8 mouse cellular contexts compared by ENCODE assay signal in genomic region chr13:98924897-98925485, GRCm38 (mm10). TPM values are rescaled to one million over a fixed set of nuclear protein-coding genes. Genes with fewer than 3 reads are reported as not detected.
DNase-seq lines count a peak whose midpoint lies in the region; ATAC-seq and TF ChIP-seq lines count a peak whose summit lies in the region.

No protein-coding gene starts in this region.

- H3K79me3 ChIP-seq in C2C12 (ENCODE audit: low read depth) = peaks cover 59% of the 10 kb centered on the region

- H3K79me2 ChIP-seq in C2C12 (ENCODE audit: control insufficient read depth, insufficient read depth) = peaks cover 61% of the 10 kb centered on the region

- H3K36me3 ChIP-seq in C2C12 (ENCODE audit: control insufficient read depth, insufficient read depth) (peaks cover 29% of the 10 kb centered on the region), E14TG2a.4 (ENCODE audit: insufficient read depth, low read length) (peaks cover 18% of the 10 kb centered on the region)
- peaks cover 25% of the 10 kb centered on the region for H3K36me3 ChIP-seq in forebrain, embryonic 12.5 days (replicated peaks)
- H3K36me3 ChIP-seq in liver, embryonic 12.5 days = peaks cover 21% of the 10 kb centered on the region
- H3K36me3 ChIP-seq in stomach, embryonic 16.5 days (ENCODE audit: control insufficient read depth, insufficient read depth, low read length) = no peaks in the 10 kb centered on the region

- WGBS in forebrain, embryonic 12.5 days = 16% methylated on average over 11 of the region's 11 CpGs
- WGBS in liver, embryonic 12.5 days (ENCODE audit: insufficient replicate concordance) = 20% methylated on average over 11 of the region's 11 CpGs
- 8% methylated on average over 11 of the region's 11 CpGs for WGBS in stomach, embryonic 16.5 days

- ATAC-seq in forebrain, embryonic 12.5 days (ENCODE audit: low FRiP score) = no peak
- no peak for ATAC-seq in liver, embryonic 12.5 days
- ATAC-seq in stomach, embryonic 16.5 days (ENCODE audit: insufficient read depth, low FRiP score) = no peak

- peak overlapping the region; percentile 100 for H3K9ac ChIP-seq in forebrain, embryonic 12.5 days
- peak overlapping the region; percentile 91 for H3K9ac ChIP-seq in liver, embryonic 12.5 days
- H3K9ac ChIP-seq in stomach, embryonic 16.5 days (ENCODE audit: low read length) = peak overlapping the region; percentile 100

- peaks cover 57% of the 10 kb centered on the region for H3K4me1 ChIP-seq in E14TG2a.4 (replicated peaks; ENCODE audit: low read depth, low read length)
- peaks cover 12% of the 10 kb centered on the region for H3K4me1 ChIP-seq in forebrain, embryonic 12.5 days
- H3K4me1 ChIP-seq in liver, embryonic 12.5 days = peaks cover 33% of the 10 kb centered on the region
- H3K4me1 ChIP-seq in stomach, embryonic 16.5 days (ENCODE audit: control insufficient read depth, insufficient read depth, low read length) = peaks cover 20% of the 10 kb centered on the region

- intact Hi-C loops in left cerebral cortex, postnatal 14 days (cut with DNase I) = loop anchor here (5.0 kb wide), 1 partner anchor 33 kb away; no protein-coding TSS in a partner anchor

- no peak for TF ChIP-seq CTCF in C2C12 (IDR thresholded peaks at IDR 0.05; ENCODE audit: control insufficient read depth, insufficient read depth, insufficient read length)
- no peak for TF ChIP-seq CTCF in E14TG2a.4 (conservative IDR thresholded peaks at IDR 0.05; ENCODE audit: low read length)

- H3K9me3 ChIP-seq in E14TG2a.4 (ENCODE audit: low read length) = no peaks in the 10 kb centered on the region
- no peaks in the 10 kb centered on the region; the same call in 1 of the 2 replicates for H3K9me3 ChIP-seq in forebrain, embryonic 12.5 days
- no peaks in the 10 kb centered on the region for H3K9me3 ChIP-seq in liver, embryonic 12.5 days (replicated peaks)
- H3K9me3 ChIP-seq in stomach, embryonic 16.5 days (replicated peaks; ENCODE audit: control insufficient read depth, low read length) = no peaks in the 10 kb centered on the region

- H3ac ChIP-seq in C2C12 (ENCODE audit: control insufficient read depth, insufficient read length, low read depth) = peak overlapping the region; percentile 80

- peak overlapping the region; percentile 98 for H3K27ac ChIP-seq in forebrain, embryonic 12.5 days
- peak overlapping the region; percentile 87 for H3K27ac ChIP-seq in liver, embryonic 12.5 days
- peak overlapping the region; percentile 97 for H3K27ac ChIP-seq in stomach, embryonic 16.5 days (ENCODE audit: low read length)

- DNase-seq in adrenal gland, postnatal 10 days = no peak
- DNase-seq in left cerebral cortex, postnatal 14 days (ENCODE audit: low spot score in 2 of 2) = no peak
- no peak for DNase-seq in layer of hippocampus, postnatal 36 days

- peak overlapping the region; percentile 90 for H3K4me3 ChIP-seq in C2C12 (ENCODE audit: insufficient read depth, poor library complexity, severe bottlenecking)
- peak overlapping the region; percentile 90 for H3K4me3 ChIP-seq in E14TG2a.4 (replicated peaks; ENCODE audit: low read length)
- H3K4me3 ChIP-seq in forebrain, embryonic 12.5 days (replicated peaks) = peak overlapping the region; percentile 99
- H3K4me3 ChIP-seq in liver, embryonic 12.5 days = peak overlapping the region; percentile 98
- peak overlapping the region; percentile 97 for H3K4me3 ChIP-seq in stomach, embryonic 16.5 days (replicated peaks; ENCODE audit: low read length)

- H3K4me2 ChIP-seq in forebrain, embryonic 12.5 days = peak overlapping the region; percentile 78
- H3K4me2 ChIP-seq in liver, embryonic 12.5 days = peak overlapping the region; percentile 89
- peak overlapping the region; percentile 90 for H3K4me2 ChIP-seq in stomach, embryonic 16.5 days (ENCODE audit: low read depth, low read length)

- H3K27me3 ChIP-seq in C2C12 (ENCODE audit: control insufficient read depth, insufficient read depth, insufficient read length) (no peaks in the 10 kb centered on the region), E14TG2a.4 (ENCODE audit: insufficient read depth, low read length) (no peaks in the 10 kb centered on the region)
- no peaks in the 10 kb centered on the region for H3K27me3 ChIP-seq in forebrain, embryonic 12.5 days
- no peaks in the 10 kb centered on the region for H3K27me3 ChIP-seq in liver, embryonic 12.5 days (replicated peaks)
- no peaks in the 10 kb centered on the region for H3K27me3 ChIP-seq in stomach, embryonic 16.5 days (ENCODE audit: control insufficient read depth, insufficient read depth, low read length)

TF ChIP-seq in C2C12, 6 proteins besides CTCF, POLR2A, EP300 and RAD21:
- TF ChIP-seq MYOD1 (IDR thresholded peaks at IDR 0.05; ENCODE audit: control insufficient read depth, insufficient read length, low read depth) = no peak
- no peak for TF ChIP-seq MAX (IDR thresholded peaks at IDR 0.05)
- no peak for TF ChIP-seq CEBPB (IDR thresholded peaks at IDR 0.05; ENCODE audit: low read depth)
- no peak for TF ChIP-seq FOSL1 (IDR thresholded peaks at IDR 0.05; ENCODE audit: insufficient read depth, low read length, poor library complexity, severe bottlenecking)
- TF ChIP-seq USF1 (IDR thresholded peaks at IDR 0.05; ENCODE audit: low read depth) = no peak
- no peak for TF ChIP-seq MYOG (IDR thresholded peaks at IDR 0.05; ENCODE audit: control insufficient read depth, extremely low read depth, insufficient read length)

RNA-seq across cellular contexts. Expression of gene Tnpo1, which starts 1.2 kb away (rescaled TPM):
- polyA plus RNA-seq in C2C12 (2012; fragmentation: generic; extraction: Trizol) = 44.1 TPM
- polyA plus RNA-seq in forebrain, embryonic 12.5 days (2016; fragmentation: Nextera tagmentation; extraction: Ambion mirVana) = 84.2 and 99.5 TPM in 2 replicates
- polyA plus RNA-seq in liver, embryonic 12.5 days (2016; fragmentation: Nextera tagmentation; extraction: Ambion mirVana) = 34.8 and 36.8 TPM in 2 replicates
- polyA plus RNA-seq in stomach, embryonic 16.5 days (2015; fragmentation: Nextera tagmentation; extraction: Ambion mirVana) = 50.9 and 58.3 TPM in 2 replicates
- 100 to 1,000 TPM in 1 of 2 experiments, 10 to 100 TPM in 1; 97.7 to 115 TPM for total RNA-seq in adrenal gland, postnatal 10 days (2021)
- total RNA-seq in left cerebral cortex, postnatal 14 days (2021) = 10 to 100 TPM; 63.0 to 70.3 TPM
- 10 to 100 TPM; 61.4 to 74.3 TPM for total RNA-seq in layer of hippocampus, postnatal 36 days (2021)

RNA-seq across cellular contexts. Expression of gene 1700024P04Rik, which starts 59.4 kb away (rescaled TPM):
- not detected for polyA plus RNA-seq in C2C12 (2012; fragmentation: generic; extraction: Trizol)
- polyA plus RNA-seq in forebrain, embryonic 12.5 days (2016; fragmentation: Nextera tagmentation; extraction: Ambion mirVana) = not detected in 2 replicates
- polyA plus RNA-seq in liver, embryonic 12.5 days (2016; fragmentation: Nextera tagmentation; extraction: Ambion mirVana) = not detected in 2 replicates
- polyA plus RNA-seq in stomach, embryonic 16.5 days (2015; fragmentation: Nextera tagmentation; extraction: Ambion mirVana) = not detected in 2 replicates
- total RNA-seq in adrenal gland, postnatal 10 days (2021) = not detected
- not detected for total RNA-seq in left cerebral cortex, postnatal 14 days (2021)
- total RNA-seq in layer of hippocampus, postnatal 36 days (2021) = not detected
